Mouse (Mus musculus): ENCODE results near the gene Lif. TPM values are rescaled to one million over a fixed set of nuclear protein-coding genes. Genes with fewer than 3 reads are reported as not detected.
A peak's percentile ranks its signal among the peaks of the same experiment; 100 is the strongest.

The Lif gene
- total and polyA plus RNA-seq, 3 experiments = 0.27 to 0.31 TPM; not detected in 1

- peak; percentile 78 for TF ChIP-seq MXI1 (IDR thresholded peaks at IDR 0.05; ENCODE audit: low read depth, low read length)
- 0 out of 2 replicates have a peak, but pooled peaks have one; percentile 19 for TF ChIP-seq BHLHE40 (IDR thresholded peaks at IDR 0.05; ENCODE audit: borderline replicate concordance, low read depth, low read length)
- TF ChIP-seq MYC (IDR thresholded peaks at IDR 0.05; ENCODE audit: low read depth, low read length) = no peak; the same call in 1 of the 2 replicates
- peak; percentile 43 to 57; a peak in 3 of 4 replicates for TF ChIP-seq EP300 (IDR thresholded peaks at IDR 0.05; ENCODE audit: low read depth in 1 of 2, low read length in 2 of 2)
- no peak; the same call in 1 of the 2 replicates for TF ChIP-seq RAD21 (IDR thresholded peaks at IDR 0.05; ENCODE audit: low read depth, low read length)
- no peak for TF ChIP-seq KAT2A (conservative IDR thresholded peaks at IDR 0.05; ENCODE audit: low read depth, low read length)
- TF ChIP-seq POLR2AphosphoS2 (IDR thresholded peaks at IDR 0.05; ENCODE audit: low read length) = no peak
- TF ChIP-seq POLR2AphosphoS5 (IDR thresholded peaks at IDR 0.05; ENCODE audit: borderline replicate concordance, low read depth, low read length) = no peak; the same call in 1 of the 2 replicates
- TF ChIP-seq MYB (IDR thresholded peaks at IDR 0.05; ENCODE audit: low read depth, low read length) = no peak
- TF ChIP-seq USF1 (IDR thresholded peaks at IDR 0.05; ENCODE audit: low read depth, low read length) = no peak
- TF ChIP-seq ZNF384 (IDR thresholded peaks at IDR 0.05; ENCODE audit: low read depth, low read length) = no peak
- TF ChIP-seq CTCF (IDR thresholded peaks at IDR 0.05 in 2 of 3, conservative IDR thresholded peaks at IDR 0.05 in 1 of 3; ENCODE audit: control insufficient read depth in 1 of 3, insufficient read depth in 1 of 3, low read depth in 2 of 3, low read length in 3 of 3, poor library complexity in 1 of 3, severe bottlenecking in 1 of 3) = no peak; a peak in 1 of 6 replicates
Observed at GRCm38 (mm10) chr11:4260463-4261187, 3.3 kb downstream of the Lif start (continued).

- peaks cover 0 to 8% of the 10 kb centered on the region in 2 experiments; a peak in 2 of 4 replicates for H3K36me3 ChIP-seq (ENCODE audit: control insufficient read depth in 1 of 2, insufficient read depth in 2 of 2, low read length in 2 of 2)
- no peaks in the 10 kb centered on the region for H3K9me3 ChIP-seq (replicated peaks; ENCODE audit: insufficient read depth, low read length)
- no peaks in the 10 kb centered on the region for H3K27me3 ChIP-seq (ENCODE audit: control insufficient read depth in 1 of 2, insufficient read depth in 2 of 2, low read length in 2 of 2)
- H3K4me1 ChIP-seq (ENCODE audit: control insufficient read depth in 1 of 2, insufficient read depth in 2 of 2, low read length in 2 of 2) = peaks cover 6 to 41% of the 10 kb centered on the region in 2 experiments
- H3K79me2 ChIP-seq (ENCODE audit: control insufficient read depth, insufficient read depth, low read length, poor library complexity) = no peaks in the 10 kb centered on the region
- peak; percentile 96 for DNase-seq (ENCODE audit: low read depth, low spot score)
- H3K4me3 ChIP-seq (ENCODE audit: control insufficient read depth in 1 of 2, insufficient read depth in 1 of 2, low read depth in 2 of 2, low read length in 2 of 2) = peak overlapping the region; percentile 48 to 53
- H3K9ac ChIP-seq (ENCODE audit: control insufficient read depth, low read depth, low read length, poor library complexity, severe bottlenecking) = peak overlapping the region; percentile 55
- H3K27ac ChIP-seq (ENCODE audit: control insufficient read depth, low read depth, low read length) = peak overlapping the region; percentile 20
- TF ChIP-seq ZKSCAN1 (IDR thresholded peaks at IDR 0.05; ENCODE audit: low read depth, low read length) (no peak), UBTF (IDR thresholded peaks at IDR 0.05; ENCODE audit: borderline replicate concordance, insufficient read depth, low read depth, low read length) (no peak), CHD2 (IDR thresholded peaks at IDR 0.05; ENCODE audit: low read length) (no peak), TAL1 (IDR thresholded peaks at IDR 0.05; ENCODE audit: low read length) (no peak), JUND (IDR thresholded peaks at IDR 0.05; ENCODE audit: low read depth, low read length) (no peak), MAX (IDR thresholded peaks at IDR 0.05; ENCODE audit: low read length) (no peak), NRF1 (IDR thresholded peaks at IDR 0.05; ENCODE audit: insufficient read depth, low read depth, low read length, poor library complexity, severe bottlenecking) (no peak), RAD21 (IDR thresholded peaks at IDR 0.05; ENCODE audit: low read depth, low read length) (peak; percentile 36), MYC (IDR thresholded peaks at IDR 0.05; ENCODE audit: low read depth, low read length) (peak; percentile 81; the same call in 1 of the 2 replicates), POLR2A (IDR thresholded peaks at IDR 0.05; ENCODE audit: control insufficient read depth in 1 of 2, insufficient read depth in 1 of 2, low read depth in 1 of 2, low read length in 2 of 2, poor library complexity in 1 of 2) (no peak; a peak in 1 of 4 replicates), MAFK (IDR thresholded peaks at IDR 0.05; ENCODE audit: borderline replicate concordance, low read depth, low read length) (no peak), MAZ (IDR thresholded peaks at IDR 0.05; ENCODE audit: low read depth, low read length) (0 out of 2 replicates have a peak, but pooled peaks have one; percentile 74), POLR2AphosphoS5 (IDR thresholded peaks at IDR 0.05; ENCODE audit: borderline replicate concordance, low read depth, low read length) (no peak), ZMIZ1 (IDR thresholded peaks at IDR 0.05; ENCODE audit: low read depth, low read length) (no peak), MXI1 (IDR thresholded peaks at IDR 0.05; ENCODE audit: low read depth, low read length) (no peak; the same call in 1 of the 2 replicates), TCF12 (IDR thresholded peaks at IDR 0.05; ENCODE audit: low read depth, low read length) (peak; percentile 29; the same call in 1 of the 2 replicates), ETS1 (IDR thresholded peaks at IDR 0.05; ENCODE audit: low read depth, low read length) (no peak), GATA1 (IDR thresholded peaks at IDR 0.05; ENCODE audit: low read depth, low read length) (no peak), USF1 (IDR thresholded peaks at IDR 0.05; ENCODE audit: low read depth, low read length) (no peak), NELFE (IDR thresholded peaks at IDR 0.05; ENCODE audit: low read depth, low read length) (peak; percentile 37; the same call in 1 of the 2 replicates), ELF1 (IDR thresholded peaks at IDR 0.05; ENCODE audit: low read depth, low read length) (peak; percentile 65), TBP (IDR thresholded peaks at IDR 0.05; ENCODE audit: low read depth, low read length) (0 out of 2 replicates have a peak, but pooled peaks have one; percentile 38), MYB (IDR thresholded peaks at IDR 0.05; ENCODE audit: low read depth, low read length) (no peak), ZC3H11A (IDR thresholded peaks at IDR 0.05; ENCODE audit: low read depth, low read length) (peak; percentile 41), CTCF (IDR thresholded peaks at IDR 0.05 in 2 of 3, conservative IDR thresholded peaks at IDR 0.05 in 1 of 3; ENCODE audit: control insufficient read depth in 1 of 3, insufficient read depth in 1 of 3, low read depth in 2 of 3, low read length in 3 of 3, poor library complexity in 1 of 3, severe bottlenecking in 1 of 3) (peak; percentile 82 to 95 (median 91)), SMC3 (IDR thresholded peaks at IDR 0.05; ENCODE audit: low read depth, low read length) (peak; percentile 71), RCOR1 (IDR thresholded peaks at IDR 0.05; ENCODE audit: low read depth, low read length) (no peak), EP300 (IDR thresholded peaks at IDR 0.05; ENCODE audit: low read depth in 1 of 2, low read length in 2 of 2) (no peak)
Observed at GRCm38 (mm10) chr11:4261188-4261494, 3.8 kb downstream of the Lif start.

Data from MEL (cell line).